Mouse (Mus musculus): ENCODE data around the gene Olfr427.
"Not testable (repeated sequence)": the region's sequence is repeated elsewhere in the genome, so short reads cannot be mapped to it uniquely, and the experiment has no call there.

Olfr427 gene

DNA sequence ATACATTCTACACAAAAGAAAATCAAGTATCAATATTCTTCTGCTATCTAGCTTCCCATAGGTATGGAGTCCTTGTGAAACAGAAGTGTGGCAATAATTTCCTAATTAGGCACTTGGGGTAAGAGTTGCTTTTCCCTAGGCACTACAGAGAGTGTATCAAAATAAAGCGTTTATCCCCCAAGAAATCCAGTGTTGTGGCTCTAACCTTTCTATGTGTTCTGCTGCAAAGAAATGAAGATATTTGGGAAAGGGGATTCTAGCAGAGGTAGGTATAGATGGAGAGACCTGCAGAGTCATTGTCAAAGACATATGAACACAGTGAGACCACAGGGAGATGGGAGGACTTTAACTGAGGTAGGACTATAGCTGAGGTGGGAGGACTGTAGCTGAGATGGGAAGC lies at the start of gene Olfr427:
Gene Olfr427 (plus strand): TSS at position 301 of the 400 bp plus-strand sequence.
- DNase-seq (ENCODE audit: extremely low spot score, low read depth, low spot score) = no peak

DNA sequence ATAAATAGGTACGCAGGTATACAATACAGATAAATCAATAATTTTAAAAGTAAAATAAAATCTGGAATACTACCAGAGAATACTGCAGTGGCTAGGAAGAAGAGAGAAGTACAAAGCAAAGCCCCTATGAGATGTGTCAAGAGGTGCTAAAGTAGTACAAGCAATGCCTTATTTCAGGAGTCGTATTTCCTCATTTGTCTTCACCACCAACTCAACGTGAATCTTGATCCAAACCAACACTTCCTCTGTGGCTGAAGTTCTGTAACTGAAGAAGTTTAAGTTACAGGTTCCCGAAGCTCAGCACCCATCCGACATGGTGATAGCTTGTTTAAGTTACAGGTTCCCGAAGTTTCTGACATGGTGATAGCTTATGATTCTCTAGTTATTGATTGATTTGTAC lies 48.5 kb upstream of the Olfr427 start:
- DNase-seq (ENCODE audit: extremely low spot score, low read depth, low spot score) = not testable (repeated sequence)

DNA sequence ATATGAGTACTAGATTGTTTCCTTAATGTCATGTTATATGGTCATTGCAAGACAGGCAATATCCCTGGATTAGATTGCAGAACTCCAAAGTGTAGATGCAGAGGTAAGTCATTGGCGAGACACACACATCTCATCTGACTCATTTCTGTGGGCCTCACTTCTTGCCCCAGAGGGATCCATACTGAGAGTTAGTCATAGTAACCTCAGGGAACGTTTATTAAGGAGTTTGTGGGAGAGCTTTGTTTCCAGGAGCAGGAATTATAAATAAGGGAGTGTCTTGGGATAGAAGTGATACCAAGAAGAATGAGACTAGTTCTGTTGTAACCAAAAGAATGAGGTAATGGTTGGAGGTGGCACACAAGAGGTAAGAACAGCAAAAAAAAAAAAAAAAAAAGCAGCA lies 47.8 kb upstream of the Olfr427 start, which contains the start of gene Olfr432:
Gene Olfr432 (plus strand): TSS at position 313 of the 400 bp plus-strand sequence.
- no peak for DNase-seq (ENCODE audit: extremely low spot score, low read depth, low spot score)

DNA sequence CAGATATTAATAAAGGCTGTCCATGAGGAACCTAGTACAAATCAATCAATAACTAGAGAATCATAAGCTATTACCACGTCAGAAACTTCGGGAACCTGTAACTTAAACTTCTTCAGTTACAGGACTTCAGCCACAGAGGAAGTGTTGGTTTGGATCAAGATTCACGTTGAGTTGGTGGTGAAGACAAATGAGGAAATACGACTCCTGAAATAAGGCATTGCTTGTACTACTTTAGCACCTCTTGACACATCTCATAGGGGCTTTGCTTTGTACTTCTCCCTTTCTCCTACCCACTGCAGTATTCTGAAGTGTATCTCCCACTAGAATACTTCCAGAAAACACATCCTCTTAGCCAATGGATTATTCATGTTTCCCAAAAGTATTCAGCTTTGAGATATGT lies 47.3 kb upstream of the Olfr427 start:
- not testable (repeated sequence) for DNase-seq (ENCODE audit: extremely low spot score, low read depth, low spot score)

DNA sequence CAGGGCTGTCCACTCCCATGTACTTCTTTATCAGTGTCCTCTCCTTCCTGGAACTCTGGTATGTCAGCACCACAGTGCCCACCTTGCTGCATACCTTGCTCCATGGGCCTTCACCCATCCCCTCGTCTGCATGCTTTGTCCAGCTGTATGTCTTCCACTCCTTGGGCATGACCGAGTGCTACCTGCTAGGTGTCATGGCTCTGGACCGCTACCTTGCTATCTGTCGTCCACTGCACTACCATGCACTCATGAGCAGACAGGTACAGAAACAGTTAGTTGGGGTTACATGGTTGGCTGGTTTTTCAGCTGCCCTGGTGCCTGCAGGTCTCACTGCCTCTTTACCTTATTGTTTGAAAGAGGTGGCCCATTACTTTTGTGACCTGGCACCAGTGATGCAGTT lies 46.2 kb upstream of the Olfr427 start:
- no peak for DNase-seq (ENCODE audit: extremely low spot score, low read depth, low spot score)

DNA sequence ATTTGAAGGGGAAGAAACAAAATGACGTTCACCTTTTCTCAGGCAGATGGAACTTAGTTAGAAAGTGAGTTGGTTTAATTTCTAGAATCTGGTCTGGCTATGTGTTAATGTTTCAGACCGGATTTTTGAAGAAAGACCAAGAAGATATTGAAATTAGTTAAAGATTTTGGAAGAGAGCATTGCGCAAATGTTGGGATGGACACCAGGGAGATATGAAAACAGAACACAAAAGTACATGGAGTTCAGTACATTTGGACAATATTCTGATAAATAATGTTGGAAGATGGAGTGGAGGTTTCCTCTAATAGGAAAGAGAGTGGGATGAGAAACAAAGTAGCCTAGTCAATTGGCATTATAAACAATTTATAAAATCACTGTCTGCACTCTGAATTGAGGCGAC lies 45.2 kb upstream of the Olfr427 start:
- no peak for DNase-seq (ENCODE audit: extremely low spot score, low read depth, low spot score)

DNA sequence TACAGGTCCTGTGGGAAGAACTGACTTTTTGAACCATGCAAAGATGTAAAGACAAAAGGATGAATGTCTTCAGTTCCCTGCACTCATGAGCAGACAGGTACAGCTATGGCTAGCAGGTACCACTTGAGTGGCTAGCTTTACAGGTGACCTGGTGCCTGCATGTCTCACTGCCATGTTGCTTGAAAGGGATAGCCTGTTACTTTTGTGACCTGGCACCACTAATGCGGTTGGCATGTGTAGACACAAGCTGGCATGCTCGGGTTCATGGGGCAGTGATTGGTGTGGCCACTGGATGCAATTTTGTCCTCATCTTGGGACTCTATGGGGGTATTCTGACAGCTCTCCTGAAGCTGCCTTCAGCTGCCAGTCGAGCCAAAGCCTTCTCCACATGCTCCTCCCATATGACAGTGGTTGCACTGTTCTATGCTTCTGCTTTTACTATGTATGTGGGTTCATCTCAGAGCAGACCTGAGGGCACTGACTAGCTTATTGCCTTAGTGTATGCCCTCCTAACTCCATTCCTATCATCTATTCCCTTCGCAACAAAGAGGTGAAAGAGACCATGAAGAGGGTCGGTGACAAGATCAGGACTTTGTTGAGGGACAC lies 44.7 kb upstream of the Olfr427 start:
- DNase-seq (ENCODE audit: extremely low spot score, low read depth, low spot score) = no peak

DNA sequence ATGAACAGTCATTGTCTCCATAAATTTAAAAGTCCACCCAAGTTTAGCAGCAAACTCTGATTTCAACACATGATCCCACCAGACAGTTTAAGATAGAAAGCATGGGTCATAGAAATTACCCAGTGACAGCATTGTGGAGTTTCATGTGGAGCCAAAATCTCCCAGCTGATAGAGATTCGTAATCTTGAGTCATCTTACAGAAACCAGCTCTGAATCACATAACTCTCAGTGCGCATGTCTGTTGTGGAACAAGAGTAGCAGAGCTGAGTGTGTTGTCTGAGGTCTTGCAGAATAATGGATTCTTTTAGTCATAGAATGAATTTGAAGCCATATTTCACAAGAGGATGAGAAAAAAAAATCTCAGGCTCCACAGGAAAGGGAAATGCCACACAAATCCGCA lies 43.7 kb upstream of the Olfr427 start:
- no peak for DNase-seq (ENCODE audit: extremely low spot score, low read depth, low spot score)

DNA sequence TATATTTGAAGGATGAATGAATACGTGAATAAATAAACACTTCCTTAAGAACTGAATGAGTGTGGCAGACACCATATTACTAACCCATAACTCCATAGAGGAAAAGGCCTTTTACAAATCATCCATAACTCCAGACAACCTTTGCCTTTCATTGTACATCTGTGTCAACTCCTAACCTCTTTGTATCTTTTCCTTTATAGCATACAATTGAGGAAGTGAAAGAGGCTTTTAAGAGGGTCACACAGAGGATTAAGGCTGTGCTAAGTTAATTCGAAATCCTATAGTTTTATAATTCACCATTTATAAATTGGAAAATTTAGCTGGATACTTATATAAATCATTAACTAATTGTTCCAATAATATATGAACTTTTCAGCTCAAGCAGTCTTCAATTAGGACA lies 41.4 kb upstream of the Olfr427 start:
- DNase-seq (ENCODE audit: extremely low spot score, low read depth, low spot score) = no peak

DNA sequence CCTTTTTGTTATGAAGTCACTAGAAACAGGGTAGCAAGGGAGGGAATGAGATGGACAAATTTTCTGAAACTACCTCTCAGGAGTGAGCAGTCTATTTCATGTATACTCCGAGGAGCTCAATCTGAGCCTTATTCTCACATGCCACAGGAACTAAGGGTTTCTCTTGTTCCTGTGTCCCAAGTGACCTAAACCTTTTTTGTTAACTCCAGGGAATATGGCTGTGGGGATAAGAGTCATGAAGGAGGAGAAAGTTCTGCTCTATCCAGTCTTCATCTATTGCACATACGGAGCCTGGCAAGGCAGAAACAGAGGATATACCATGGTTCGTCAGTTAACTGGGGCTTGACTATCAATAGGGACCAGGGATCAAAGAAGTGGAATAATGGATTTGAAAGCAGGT lies 30.4 kb upstream of the Olfr427 start, which contains the start of gene Olfr430:
Gene Olfr430 (plus strand): TSS at position 301 of the 400 bp plus-strand sequence.
- DNase-seq (ENCODE audit: extremely low spot score, low read depth, low spot score) = no peak

DNA sequence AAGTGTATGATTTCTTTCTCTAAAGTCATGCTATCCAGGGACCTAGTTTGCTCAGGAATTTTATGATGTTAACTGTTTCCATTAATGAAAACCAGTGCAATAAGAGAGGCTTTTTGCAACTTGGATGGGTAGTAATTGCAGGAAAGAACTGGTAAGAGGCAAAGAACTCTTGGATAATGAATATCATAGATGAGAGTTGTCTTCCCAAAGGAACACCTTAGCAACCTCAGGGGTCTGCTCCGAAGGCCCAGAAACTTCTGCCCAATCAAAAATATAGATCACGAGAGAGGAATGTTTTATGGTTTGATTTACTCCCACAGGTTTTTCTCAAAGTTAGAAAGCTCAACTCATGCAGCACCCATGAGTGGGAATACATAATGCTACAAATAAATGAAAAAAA lies 12.7 kb upstream of the Olfr427 start, which contains the start of gene Olfr429:
Gene Olfr429 (plus strand): TSS at position 301 of the 400 bp plus-strand sequence.
- no peak for DNase-seq (ENCODE audit: extremely low spot score, low read depth, low spot score)

DNA sequence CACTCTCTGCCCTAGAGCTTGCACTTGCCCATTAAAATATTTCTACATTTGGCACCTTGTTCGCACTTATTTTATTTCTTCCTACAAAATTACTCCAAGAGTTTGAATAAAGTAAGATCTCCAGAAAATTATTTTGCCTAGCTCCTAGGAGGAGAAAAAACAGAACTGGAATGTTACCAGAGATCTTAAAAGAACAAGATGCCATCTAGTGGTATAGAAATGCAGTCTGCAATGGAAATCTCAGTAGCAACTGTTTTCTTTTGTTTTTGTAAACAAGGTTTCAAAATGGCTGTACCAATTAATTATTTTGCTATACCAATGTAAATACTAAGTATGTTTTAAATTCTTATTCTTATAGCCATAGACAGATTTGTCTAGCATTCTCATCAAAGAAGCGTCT lies 7.0 kb downstream of the Olfr427 start:
- no peak for DNase-seq (ENCODE audit: extremely low spot score, low read depth, low spot score)

DNA sequence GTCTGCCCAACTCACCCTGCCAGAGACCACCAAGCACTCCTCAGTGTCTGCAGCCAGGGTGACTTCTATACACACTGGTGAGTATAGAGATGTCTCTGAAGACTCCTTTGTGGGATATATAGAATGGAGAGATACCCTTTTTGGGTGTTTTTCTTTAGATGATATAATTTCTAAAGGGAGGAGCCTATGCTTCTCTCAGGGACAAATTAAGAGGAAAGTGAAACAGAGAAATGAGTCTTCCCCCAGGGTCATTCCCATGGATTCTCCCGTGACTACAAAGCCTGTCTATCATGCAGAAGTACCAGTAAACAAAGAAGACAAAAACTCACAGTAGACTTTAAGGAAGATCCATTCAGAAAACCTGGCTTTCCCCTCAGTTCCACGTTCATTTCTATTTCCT lies 24.4 kb downstream of the Olfr427 start, which contains the start of gene Olfr231:
Gene Olfr231 (minus strand): TSS at position 101 of the 400 bp plus-strand sequence.
- DNase-seq (ENCODE audit: extremely low spot score, low read depth, low spot score) = no peak

DNA sequence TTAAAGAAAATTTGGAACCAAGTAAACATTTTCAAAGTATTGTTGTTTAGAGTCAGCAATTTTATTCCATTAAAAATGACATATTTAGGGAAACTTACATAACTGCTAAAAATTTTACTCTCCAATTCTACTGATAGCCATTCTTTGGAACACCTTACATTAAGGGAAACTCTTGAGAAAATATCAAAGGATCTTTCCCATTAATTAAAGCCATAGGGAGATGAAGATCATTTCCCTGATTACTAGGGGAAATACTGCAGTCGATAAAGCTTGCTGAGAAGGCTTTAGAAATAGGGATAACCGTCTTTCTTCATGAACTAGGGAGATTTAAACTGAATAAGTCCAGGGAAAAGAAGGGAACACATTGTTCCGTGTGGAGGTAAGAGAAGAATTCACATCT lies 34.5 kb downstream of the Olfr427 start, which contains the start of gene Olfr424:
Gene Olfr424 (plus strand): TSS at position 301 of the 400 bp plus-strand sequence.
- no peak for DNase-seq (ENCODE audit: extremely low spot score, low read depth, low spot score)

DNA sequence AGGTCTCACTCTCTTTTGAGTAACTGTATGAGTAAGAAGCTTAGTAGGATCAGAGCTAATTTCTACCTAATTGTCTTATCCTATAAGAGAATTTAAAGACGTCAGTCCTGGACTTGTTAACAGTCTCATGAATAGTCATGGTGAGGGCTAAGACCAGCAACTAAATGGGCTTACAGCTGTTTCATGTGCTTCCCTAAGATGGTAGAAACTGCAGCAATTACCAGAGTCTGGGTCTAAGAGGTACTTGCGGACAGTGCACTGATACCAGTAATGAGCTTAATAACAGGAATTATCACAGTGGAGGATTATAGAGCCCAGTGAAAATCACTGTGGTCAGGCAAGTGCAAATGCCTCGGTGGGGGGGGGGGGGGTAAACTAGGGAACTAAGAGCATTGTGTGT lies 35.3 kb downstream of the Olfr427 start:
- DNase-seq (ENCODE audit: extremely low spot score, low read depth, low spot score) = no peak

DNA sequence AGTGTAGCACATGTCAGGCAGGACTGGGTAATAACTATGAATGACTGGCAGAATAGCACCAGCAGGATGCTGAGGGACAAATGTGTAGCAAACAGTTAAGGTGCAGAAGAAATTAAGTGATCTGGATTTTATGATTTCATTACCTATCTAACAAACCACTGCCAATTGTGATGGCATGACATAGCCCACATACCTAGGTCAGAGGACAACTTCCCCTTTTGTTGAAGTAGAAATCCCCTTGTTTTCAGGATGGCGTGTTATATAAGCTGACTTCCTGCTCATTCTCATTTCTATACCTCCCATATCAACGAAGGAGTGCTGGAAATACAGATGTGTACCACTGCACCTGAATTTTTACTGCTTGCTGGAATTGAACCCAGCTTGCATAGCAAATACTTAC lies 44.7 kb downstream of the Olfr427 start:
- no peak for DNase-seq (ENCODE audit: extremely low spot score, low read depth, low spot score)

DNA sequence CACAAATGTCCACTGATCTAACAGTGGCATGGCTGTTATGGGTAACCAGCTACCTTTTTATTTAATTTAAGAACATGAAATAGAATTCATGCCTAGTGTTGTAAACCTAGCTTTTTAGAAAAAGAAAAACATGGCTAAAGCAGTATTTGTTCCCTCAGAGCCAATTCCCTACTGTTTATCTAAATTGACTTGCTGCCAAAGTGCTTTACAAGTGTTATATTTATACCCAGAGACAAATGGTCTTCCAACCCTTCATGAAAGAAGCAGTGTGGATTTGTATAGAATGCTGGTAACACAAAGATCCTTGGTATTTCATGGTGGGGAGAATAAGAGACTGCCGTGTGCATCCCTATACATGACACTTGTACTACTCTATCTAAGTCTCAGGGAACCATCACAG lies 50.0 kb downstream of the Olfr427 start:
- no peak for DNase-seq (ENCODE audit: extremely low spot score, low read depth, low spot score)

DNA sequence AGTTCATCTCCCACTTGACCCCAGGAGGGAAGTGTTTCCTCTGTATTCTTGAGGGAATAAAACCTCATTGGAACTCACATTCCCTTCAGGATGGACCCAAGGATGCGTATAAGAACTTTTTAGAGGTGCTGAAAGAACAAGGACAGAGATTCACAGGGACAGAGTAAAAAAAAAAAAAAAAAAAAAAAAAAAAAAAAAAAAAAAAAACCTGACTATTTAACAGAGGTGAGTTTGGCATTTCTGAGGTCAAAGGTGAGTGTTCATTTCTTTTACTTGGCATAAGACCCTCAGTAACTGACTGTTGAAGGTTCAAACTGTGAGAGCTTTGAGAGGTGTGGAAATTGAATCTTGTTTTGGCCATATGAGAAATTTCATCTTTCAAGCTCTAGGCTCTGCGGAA lies 52.6 kb downstream of the Olfr427 start:
- no peak for DNase-seq (ENCODE audit: extremely low spot score, low read depth, low spot score)
